Mouse (Mus musculus): ENCODE measurements at regions not wholly inside any gene's neighbourhood (a gene's known extent, or its start where the extent isn't known, plus 50 kb on each side); places are given as distances from the start of the nearest gene placed in this dataset.

GRCm38 (mm10) chr2:12866543-12866942 is 57.3 kb upstream of the Pter start:
- Histone ChIP-seq H3K9me3 (no peaks in the 10 kb centered on the region), H3K4me1 (replicated peaks) (no peaks in the 10 kb centered on the region), H3K4me3 (no peak overlapping the region), H3K4me2 (no peak overlapping the region), H3K36me3 (no peaks in the 10 kb centered on the region), H3K27ac (replicated peaks) (no peak overlapping the region), H3K9ac (no peak overlapping the region), H3K27me3 (no peaks in the 10 kb centered on the region)
- ATAC-seq (ENCODE audit: low FRiP score, low read depth), result no peak

- no peak overlapping the region for H3K4me2 ChIP-seq
- H3K4me3 ChIP-seq, result no peak overlapping the region
- no peaks in the 10 kb centered on the region for H3K36me3 ChIP-seq
- H3K4me1 ChIP-seq (replicated peaks), result no peaks in the 10 kb centered on the region
- no peak for ATAC-seq (ENCODE audit: low FRiP score, low read depth)
- H3K27ac ChIP-seq (replicated peaks), result no peak overlapping the region
- H3K27me3 ChIP-seq, result no peaks in the 10 kb centered on the region
- WGBS, result 49% methylated on average over 3 of the region's 3 CpGs
- H3K9me3 ChIP-seq, result no peaks in the 10 kb centered on the region
- H3K9ac ChIP-seq, result no peak overlapping the region
Observed at GRCm38 (mm10) chr2:12868772-12869171, 55.1 kb upstream of the Pter start.

Data from hindbrain, embryonic 15.5 days (tissue).